Mouse (Mus musculus): ENCODE data around the gene Olfr114. TPM values are rescaled to one million over a fixed set of nuclear protein-coding genes. Genes with fewer than 3 reads are reported as not detected.

Gene Olfr114
- not detected in 2 replicates for polyA plus RNA-seq (2015; fragmentation: Nextera tagmentation; extraction: Ambion mirVana)

DNA sequence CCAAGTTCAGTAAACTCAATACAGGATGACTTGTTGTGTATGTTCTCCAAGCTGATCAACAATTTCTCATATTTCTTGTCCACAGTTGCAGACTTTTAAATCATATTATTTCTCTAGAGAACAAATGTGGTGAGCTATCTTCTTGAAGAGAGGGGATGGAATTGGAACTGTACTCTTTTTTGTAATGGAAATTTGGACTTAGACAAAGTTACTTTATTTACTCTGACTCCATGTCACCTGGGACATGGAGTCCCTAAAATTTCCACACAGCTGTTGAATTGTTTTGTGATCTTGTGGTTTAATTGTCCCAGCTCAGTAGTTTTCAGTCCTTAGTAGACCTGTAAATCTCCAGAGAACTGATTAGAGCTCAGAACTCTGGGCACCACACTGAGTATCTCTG is at the start of gene Olfr114:
Gene Olfr114, minus strand, starts transcription at position 101 of the 400 bp plus-strand sequence.
- Histone ChIP-seq H3K27me3 (no peaks in the 10 kb centered on the region), H3K27ac (replicated peaks) (no peak within 1 kb of the TSS), H3K4me3 (no peak within 1 kb of the TSS), H3K9ac (replicated peaks) (no peak within 1 kb of the TSS), H3K36me3 (no peaks in the 10 kb centered on the region), H3K4me1 (no peaks in the 10 kb centered on the region), H3K4me2 (replicated peaks) (no peak within 1 kb of the TSS), H3K9me3 (no peaks in the 10 kb centered on the region)
- ATAC-seq (replicated peaks) = no peak

DNA sequence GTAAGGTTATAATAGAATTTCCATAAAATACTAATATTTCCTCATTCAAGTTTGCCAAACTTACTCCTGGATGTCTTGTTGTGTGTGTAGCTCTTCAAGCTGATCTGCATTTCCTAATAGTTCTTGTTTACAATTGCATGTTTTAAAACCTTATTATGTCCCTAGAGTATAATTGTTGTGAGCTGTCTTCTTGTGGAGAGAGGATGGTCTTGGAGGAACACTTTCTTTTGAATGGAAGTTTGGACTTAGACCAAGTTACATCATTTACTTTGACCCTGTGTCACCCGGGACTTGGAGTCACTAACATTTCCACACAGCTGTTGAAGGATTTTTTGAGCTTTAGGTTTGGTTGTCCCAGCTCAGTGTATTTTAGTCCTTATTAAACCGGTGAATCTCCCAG is 34.5 kb upstream of the Olfr114 start, which contains the start of the genes Olfr115 and Olfr116:
Gene Olfr115, minus strand, starts transcription at position 101 of the 400 bp plus-strand sequence.
Gene Olfr116, minus strand, starts transcription at position 191 of the 400 bp plus-strand sequence.
- no peaks in the 10 kb centered on the region for H3K4me1 ChIP-seq
- H3K9ac ChIP-seq (replicated peaks) = no peak within 1 kb of the TSS
- ATAC-seq (replicated peaks) = no peak
- no peak within 1 kb of the TSS for H3K4me3 ChIP-seq
- no peaks in the 10 kb centered on the region for H3K36me3 ChIP-seq
- WGBS = 87% methylated on average over 2 of the region's 2 CpGs
- H3K27me3 ChIP-seq = no peaks in the 10 kb centered on the region
- no peak within 1 kb of the TSS for H3K4me2 ChIP-seq (replicated peaks)
- H3K9me3 ChIP-seq = no peaks in the 10 kb centered on the region
- H3K27ac ChIP-seq (replicated peaks) = no peak within 1 kb of the TSS

DNA sequence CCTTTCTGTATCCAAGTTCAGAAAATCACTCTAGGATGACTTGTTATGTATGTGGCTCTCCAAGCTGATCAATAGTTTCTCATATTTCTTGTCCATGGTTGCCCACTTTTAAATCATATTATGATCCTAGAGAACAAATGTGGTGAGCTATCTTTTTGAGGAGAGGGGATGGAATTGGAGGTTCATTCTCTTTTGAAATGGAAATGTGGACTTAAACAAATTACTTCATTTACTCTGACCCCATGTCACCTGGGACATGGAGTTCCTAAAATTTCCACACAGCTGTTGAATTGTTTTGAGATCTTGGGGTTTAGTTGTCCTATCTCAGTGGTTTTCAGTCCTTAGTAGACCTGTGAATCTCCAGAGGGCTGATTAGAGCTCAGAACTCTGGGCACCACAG is 15.0 kb downstream of the Olfr114 start, which contains the start of gene Olfr113:
Gene Olfr113, minus strand, starts transcription at position 101 of the 400 bp plus-strand sequence.
- no peaks in the 10 kb centered on the region for H3K36me3 ChIP-seq
- H3K9ac ChIP-seq (replicated peaks) = no peak within 1 kb of the TSS
- H3K4me1 ChIP-seq = no peaks in the 10 kb centered on the region
- no peak within 1 kb of the TSS for H3K4me2 ChIP-seq (replicated peaks)
- H3K9me3 ChIP-seq = no peaks in the 10 kb centered on the region
- no peak within 1 kb of the TSS for H3K4me3 ChIP-seq
- no peaks in the 10 kb centered on the region for H3K27me3 ChIP-seq
- ATAC-seq (replicated peaks) = no peak
- no peak within 1 kb of the TSS for H3K27ac ChIP-seq (replicated peaks)

DNA sequence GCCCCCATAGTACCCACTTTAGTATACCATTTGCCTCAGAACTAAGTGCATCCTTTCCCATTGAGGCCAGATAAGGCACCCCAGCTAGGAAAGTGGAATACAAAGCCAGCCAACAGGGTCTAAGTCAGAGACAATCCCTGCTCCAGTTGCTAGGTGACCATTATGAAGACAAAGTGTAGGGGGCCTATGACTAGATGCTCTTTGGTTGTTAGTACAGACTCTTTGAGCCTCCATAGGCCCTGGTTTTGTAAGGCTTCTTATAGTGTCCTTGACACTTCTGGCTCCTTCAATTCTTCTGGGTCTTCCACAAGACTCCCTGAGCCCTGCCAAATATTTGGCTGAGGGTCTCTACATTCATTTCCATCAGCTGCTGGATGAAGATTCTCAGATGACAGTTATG is 23.2 kb downstream of the Olfr114 start, which contains the start of gene Olfr112:
Gene Olfr112, minus strand, starts transcription at position 101 of the 400 bp plus-strand sequence.
- ATAC-seq (replicated peaks) = no peak
- no peak within 1 kb of the TSS for H3K27ac ChIP-seq (replicated peaks)
- H3K27me3 ChIP-seq = no peaks in the 10 kb centered on the region

DNA sequence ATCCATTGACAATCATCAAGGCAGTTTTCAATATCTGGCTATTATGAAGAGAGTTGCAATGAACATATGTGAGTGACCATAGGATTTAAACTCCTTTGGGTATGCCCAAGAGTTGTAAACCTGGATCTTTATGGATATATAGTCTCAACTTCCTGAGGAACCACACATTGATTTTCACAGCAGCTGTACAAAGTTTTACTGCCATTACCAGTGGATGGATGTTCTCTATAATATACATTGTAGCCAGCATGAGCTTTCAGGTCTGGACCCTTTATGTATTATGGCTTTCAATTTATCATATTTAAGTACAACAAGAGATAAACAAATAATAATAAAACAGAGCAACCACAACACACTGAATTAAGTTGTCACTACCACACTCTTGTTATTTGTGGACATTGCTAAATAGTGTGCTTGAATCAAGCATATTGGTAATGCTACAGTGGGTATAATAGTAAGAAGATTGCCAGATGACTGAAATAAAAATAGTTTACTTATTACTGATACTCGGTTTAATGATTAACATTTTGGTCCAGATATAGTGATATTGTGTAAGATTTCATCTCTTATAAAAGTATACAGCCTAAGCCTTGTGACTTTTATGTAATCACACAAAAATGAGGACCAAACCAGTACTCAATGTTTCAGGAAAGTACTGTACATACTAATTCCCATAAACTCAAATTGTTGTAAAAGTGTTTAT is 33.5 kb downstream of the Olfr114 start:
- Histone ChIP-seq H3K9me3 (no peaks in the 10 kb centered on the region), H3K27ac (replicated peaks) (no peak overlapping the region), H3K4me2 (replicated peaks) (no peak overlapping the region), H3K4me3 (no peak overlapping the region), H3K27me3 (no peaks in the 10 kb centered on the region), H3K9ac (replicated peaks) (no peak overlapping the region), H3K4me1 (no peaks in the 10 kb centered on the region), H3K36me3 (no peaks in the 10 kb centered on the region)
- ATAC-seq (replicated peaks) = no peak
- WGBS = 69% methylated on average over 1 of the region's 1 CpGs

More for the DNA sequence above, 23.2 kb downstream of the Olfr114 start, which contains the start of gene Olfr112:
- Histone ChIP-seq H3K4me2 (replicated peaks) (no peak within 1 kb of the TSS), H3K9ac (replicated peaks) (no peak within 1 kb of the TSS), H3K9me3 (no peaks in the 10 kb centered on the region), H3K36me3 (no peaks in the 10 kb centered on the region), H3K4me1 (no peaks in the 10 kb centered on the region), H3K4me3 (no peak within 1 kb of the TSS)

DNA sequence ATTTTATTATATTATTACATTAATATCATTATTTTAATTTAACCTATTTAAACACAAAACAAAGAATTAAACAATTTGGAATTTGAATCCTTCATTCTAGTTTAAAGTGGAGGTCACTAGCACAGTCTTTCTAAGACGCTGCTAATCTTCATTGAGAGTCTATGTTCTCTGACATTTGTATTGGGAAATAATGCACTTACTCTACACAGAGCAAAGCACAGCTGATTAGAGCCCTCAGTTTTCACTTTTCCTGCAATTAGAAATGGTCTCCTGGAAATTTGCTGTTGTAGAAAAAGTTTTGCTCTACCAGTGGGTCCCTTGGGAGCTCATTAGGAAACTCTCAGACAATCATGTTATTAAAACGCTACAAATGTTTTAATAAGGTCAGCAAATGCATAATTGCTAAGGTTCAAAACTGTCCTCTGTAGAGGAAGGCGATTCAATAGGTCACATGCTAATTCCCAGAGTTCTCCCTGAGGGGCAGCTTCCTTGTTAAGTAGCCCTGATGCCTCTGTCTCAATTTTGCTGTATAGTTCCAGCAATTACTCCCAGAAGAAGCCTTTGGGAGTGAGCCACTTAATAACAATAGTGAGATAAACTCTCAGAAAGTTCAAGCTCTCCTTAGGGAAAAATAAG is 48.6 kb downstream of the Olfr114 start:
- Histone ChIP-seq H3K4me3 (no peak overlapping the region), H3K27ac (replicated peaks) (no peak overlapping the region), H3K27me3 (no peaks in the 10 kb centered on the region), H3K4me2 (replicated peaks) (no peak overlapping the region), H3K36me3 (no peaks in the 10 kb centered on the region), H3K9me3 (no peaks in the 10 kb centered on the region), H3K9ac (replicated peaks) (no peak overlapping the region), H3K4me1 (no peaks in the 10 kb centered on the region)
- ATAC-seq (replicated peaks) = no peak
- 40% methylated on average over 3 of the region's 3 CpGs for WGBS

DNA sequence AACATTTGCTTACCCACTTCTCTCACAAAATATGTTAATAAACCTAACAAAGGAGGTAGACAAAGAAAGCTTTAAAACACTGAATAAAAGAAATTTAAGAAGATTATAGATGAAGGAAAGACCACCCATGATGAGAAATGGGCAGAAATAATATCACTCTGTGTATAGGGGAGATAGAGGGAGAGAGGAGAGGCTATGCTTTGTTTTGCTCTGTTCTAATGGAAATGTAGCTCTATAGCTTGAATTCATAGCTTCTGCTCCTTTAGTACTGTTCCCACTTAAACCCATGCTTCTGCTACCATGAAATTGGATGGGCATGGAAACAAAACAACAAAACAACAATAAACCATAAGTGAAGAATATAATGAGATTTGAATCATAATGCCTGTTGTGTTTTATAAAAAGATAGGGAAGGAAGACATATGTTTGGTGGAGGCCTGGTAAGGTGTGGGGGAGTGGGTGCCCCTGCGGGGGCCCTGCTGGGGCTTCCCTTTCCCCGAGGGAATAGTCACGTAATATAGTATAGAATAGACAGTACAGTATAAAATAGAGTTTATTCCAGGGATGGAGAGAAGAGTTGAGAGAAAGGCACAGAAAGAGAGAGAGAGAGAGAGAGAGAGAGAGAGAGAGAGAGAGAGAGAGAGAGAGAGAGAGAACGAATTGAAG is 51.0 kb downstream of the Olfr114 start:
- H3K4me3 ChIP-seq = no peak overlapping the region
- H3K9ac ChIP-seq (replicated peaks) = no peak overlapping the region
- H3K27me3 ChIP-seq = no peaks in the 10 kb centered on the region
- no peak overlapping the region for H3K4me2 ChIP-seq (replicated peaks)
- no peak overlapping the region for H3K27ac ChIP-seq (replicated peaks)
- no peaks in the 10 kb centered on the region for H3K36me3 ChIP-seq
- 86% methylated on average over 4 of the region's 4 CpGs for WGBS
- no peaks in the 10 kb centered on the region for H3K4me1 ChIP-seq
- H3K9me3 ChIP-seq = no peaks in the 10 kb centered on the region
- ATAC-seq (replicated peaks) = no peak

Other genes with a start within 250 kb of the Olfr114 start
- gene Olfr104-ps, start 233.2 kb downstream of the Olfr114 start, polyA plus RNA-seq (2015; fragmentation: Nextera tagmentation; extraction: Ambion mirVana) = not detected in 2 replicates
- not detected in 2 replicates for gene Olfr105-ps, start 213.7 kb downstream of the Olfr114 start, polyA plus RNA-seq (2015; fragmentation: Nextera tagmentation; extraction: Ambion mirVana)
- not detected in 2 replicates for gene Olfr106-ps, start 202.3 kb downstream of the Olfr114 start, polyA plus RNA-seq (2015; fragmentation: Nextera tagmentation; extraction: Ambion mirVana)
- gene Olfr107, start 193.5 kb downstream of the Olfr114 start, polyA plus RNA-seq (2015; fragmentation: Nextera tagmentation; extraction: Ambion mirVana) = not detected in 2 replicates
- not detected in 2 replicates for gene Olfr108, start 147.3 kb downstream of the Olfr114 start, polyA plus RNA-seq (2015; fragmentation: Nextera tagmentation; extraction: Ambion mirVana)
- not detected in 2 replicates for gene Olfr109, start 133.8 kb downstream of the Olfr114 start, polyA plus RNA-seq (2015; fragmentation: Nextera tagmentation; extraction: Ambion mirVana)
- gene H2-M2, start 109.2 kb downstream of the Olfr114 start, polyA plus RNA-seq (2015; fragmentation: Nextera tagmentation; extraction: Ambion mirVana) = not detected in 2 replicates
- gene Olfr110, start 100.3 kb downstream of the Olfr114 start, polyA plus RNA-seq (2015; fragmentation: Nextera tagmentation; extraction: Ambion mirVana) = not detected in 2 replicates
- not detected in 2 replicates for gene Olfr111, start 84.7 kb downstream of the Olfr114 start, polyA plus RNA-seq (2015; fragmentation: Nextera tagmentation; extraction: Ambion mirVana)
- gene Olfr112, start 23.3 kb downstream of the Olfr114 start, polyA plus RNA-seq (2015; fragmentation: Nextera tagmentation; extraction: Ambion mirVana) = not detected in 2 replicates
- gene Olfr113, start 15.1 kb downstream of the Olfr114 start, polyA plus RNA-seq (2015; fragmentation: Nextera tagmentation; extraction: Ambion mirVana) = not detected in 2 replicates
- gene Olfr115, start 34.4 kb upstream of the Olfr114 start, polyA plus RNA-seq (2015; fragmentation: Nextera tagmentation; extraction: Ambion mirVana) = not detected in 2 replicates
- not detected in 2 replicates for gene Olfr116, start 34.5 kb upstream of the Olfr114 start, polyA plus RNA-seq (2015; fragmentation: Nextera tagmentation; extraction: Ambion mirVana)
- gene Olfr117, start 71.0 kb upstream of the Olfr114 start, polyA plus RNA-seq (2015; fragmentation: Nextera tagmentation; extraction: Ambion mirVana) = not detected in 2 replicates
- not detected in 2 replicates for gene Olfr118, start 74.2 kb upstream of the Olfr114 start, polyA plus RNA-seq (2015; fragmentation: Nextera tagmentation; extraction: Ambion mirVana)
- gene Olfr119, start 103.8 kb upstream of the Olfr114 start, polyA plus RNA-seq (2015; fragmentation: Nextera tagmentation; extraction: Ambion mirVana) = not detected in 2 replicates
- not detected in 2 replicates for gene Olfr120, start 129.1 kb upstream of the Olfr114 start, polyA plus RNA-seq (2015; fragmentation: Nextera tagmentation; extraction: Ambion mirVana)
- not detected in 2 replicates for gene Olfr121, start 156.1 kb upstream of the Olfr114 start, polyA plus RNA-seq (2015; fragmentation: Nextera tagmentation; extraction: Ambion mirVana)
- not detected in 2 replicates for gene Olfr122, start 175.9 kb upstream of the Olfr114 start, polyA plus RNA-seq (2015; fragmentation: Nextera tagmentation; extraction: Ambion mirVana)
- not detected in 2 replicates for gene Olfr123, start 200.8 kb upstream of the Olfr114 start, polyA plus RNA-seq (2015; fragmentation: Nextera tagmentation; extraction: Ambion mirVana)
- gene Olfr124, start 207.1 kb upstream of the Olfr114 start, polyA plus RNA-seq (2015; fragmentation: Nextera tagmentation; extraction: Ambion mirVana) = not detected in 2 replicates
- gene Olfr125, start 240.2 kb upstream of the Olfr114 start, polyA plus RNA-seq (2015; fragmentation: Nextera tagmentation; extraction: Ambion mirVana) = not detected in 2 replicates

All from forebrain, embryonic 15.5 days (tissue).